Mouse (Mus musculus): ENCODE data around the gene Lrrc8e.

- no peak for TF ChIP-seq CTCF (IDR thresholded peaks at IDR 0.05; ENCODE audit: control insufficient read depth, insufficient read depth, insufficient replicate concordance, low read depth, low read length)
- TF ChIP-seq POLR2A (IDR thresholded peaks at IDR 0.05; ENCODE audit: control insufficient read depth, low read depth, low read length): no peak
Measured at GRCm38 (mm10) chr8:4269609-4270008, 43.0 kb downstream of the Lrrc8e start.

All from testis, adult 2 months (tissue).